Mouse (Mus musculus): ENCODE results near the gene Rpl13a. TPM values are rescaled to one million over a fixed set of nuclear protein-coding genes. Genes with fewer than 3 reads are reported as not detected.
"Not testable (repeated sequence)": the region's sequence is repeated elsewhere in the genome, so short reads cannot be mapped to it uniquely, and the experiment has no call there.

The Rpl13a gene
- 1,622 and 1,649 TPM in 2 replicates for polyA plus RNA-seq (2014; fragmentation: Nextera tagmentation; extraction: Ambion mirVana)

GRCm38 (mm10) chr7:45128624-45129246 is at the start of gene Rpl13a:
Gene Rpl13a, minus strand, starts transcription at chr7:45128761.
- peak within 1 kb of the TSS; percentile 87 for H3K4me2 ChIP-seq (replicated peaks; ENCODE audit: low read depth, low read length)
- peak; percentile 91 for ATAC-seq (ENCODE audit: insufficient number of reproducible peaks, insufficient read depth, low FRiP score, low read depth)
- H3K4me3 ChIP-seq (ENCODE audit: low read depth, low read length): peak within 1 kb of the TSS; percentile 93
- H3K4me1 ChIP-seq (ENCODE audit: control insufficient read depth, insufficient read depth, low read length): peaks cover 22% of the 10 kb centered on the region
- WGBS: under 1% methylated on average over 48 of the region's 48 CpGs
- peak within 1 kb of the TSS; percentile 99 for H3K9ac ChIP-seq (replicated peaks; ENCODE audit: low read depth, low read length)
- H3K27ac ChIP-seq (ENCODE audit: low read length): peak within 1 kb of the TSS; percentile 92
- H3K9me3 ChIP-seq (ENCODE audit: control insufficient read depth, low read depth, low read length): no peaks in the 10 kb centered on the region
- peaks cover 27% of the 10 kb centered on the region for H3K36me3 ChIP-seq (ENCODE audit: control insufficient read depth, insufficient read depth, low read length)
- H3K27me3 ChIP-seq (ENCODE audit: control insufficient read depth, insufficient read depth, low read length): no peaks in the 10 kb centered on the region

GRCm38 (mm10) chr7:45176356-45176755 is 47.8 kb upstream of the Rpl13a start:
- ATAC-seq (ENCODE audit: insufficient number of reproducible peaks, insufficient read depth, low FRiP score, low read depth): no peak
- Histone ChIP-seq H3K4me2 (replicated peaks; ENCODE audit: low read depth, low read length) (peak overlapping the region; percentile 16; the same call in 1 of the 2 replicates), H3K4me3 (ENCODE audit: low read depth, low read length) (peak overlapping the region; percentile 4; the same call in 1 of the 2 replicates), H3K36me3 (ENCODE audit: control insufficient read depth, insufficient read depth, low read length) (no peaks in the 10 kb centered on the region), H3K9ac (replicated peaks; ENCODE audit: low read depth, low read length) (no peak overlapping the region), H3K27me3 (ENCODE audit: control insufficient read depth, insufficient read depth, low read length) (peaks cover 66% of the 10 kb centered on the region), H3K9me3 (ENCODE audit: control insufficient read depth, low read depth, low read length) (no peaks in the 10 kb centered on the region), H3K4me1 (ENCODE audit: control insufficient read depth, insufficient read depth, low read length) (peaks cover 4% of the 10 kb centered on the region; the same call in 1 of the 2 replicates), H3K27ac (ENCODE audit: low read length) (no peak overlapping the region)
- 5% methylated on average over 30 of the region's 31 CpGs for WGBS

- no peak for ATAC-seq (ENCODE audit: insufficient number of reproducible peaks, insufficient read depth, low FRiP score, low read depth)
- Histone ChIP-seq H3K36me3 (ENCODE audit: control insufficient read depth, insufficient read depth, low read length) (no peaks in the 10 kb centered on the region), H3K4me1 (ENCODE audit: control insufficient read depth, insufficient read depth, low read length) (peaks cover 4% of the 10 kb centered on the region; the same call in 1 of the 2 replicates), H3K27me3 (ENCODE audit: control insufficient read depth, insufficient read depth, low read length) (peaks cover 62% of the 10 kb centered on the region), H3K4me3 (ENCODE audit: low read depth, low read length) (peak overlapping the region; percentile 4; the same call in 1 of the 2 replicates), H3K9me3 (ENCODE audit: control insufficient read depth, low read depth, low read length) (no peaks in the 10 kb centered on the region), H3K27ac (ENCODE audit: low read length) (no peak overlapping the region), H3K9ac (replicated peaks; ENCODE audit: low read depth, low read length) (no peak overlapping the region), H3K4me2 (replicated peaks; ENCODE audit: low read depth, low read length) (0 out of 2 replicates have a peak overlapping the region, but pooled peaks have one; percentile 16)
- WGBS: under 1% methylated on average over 22 of the region's 23 CpGs
Measured at GRCm38 (mm10) chr7:45175929-45176328, 47.4 kb upstream of the Rpl13a start.

- Histone ChIP-seq H3K9ac (replicated peaks; ENCODE audit: low read depth, low read length) (no peak overlapping the region), H3K9me3 (ENCODE audit: control insufficient read depth, low read depth, low read length) (peaks cover under 1% of the 10 kb centered on the region; the same call in 1 of the 2 replicates), H3K4me2 (replicated peaks; ENCODE audit: low read depth, low read length) (no peak overlapping the region), H3K4me3 (ENCODE audit: low read depth, low read length) (no peak overlapping the region), H3K4me1 (ENCODE audit: control insufficient read depth, insufficient read depth, low read length) (peaks cover 4% of the 10 kb centered on the region; the same call in 1 of the 2 replicates), H3K27ac (ENCODE audit: low read length) (no peak overlapping the region), H3K27me3 (ENCODE audit: control insufficient read depth, insufficient read depth, low read length) (peaks cover 57% of the 10 kb centered on the region), H3K36me3 (ENCODE audit: control insufficient read depth, insufficient read depth, low read length) (no peaks in the 10 kb centered on the region)
- WGBS: 5% methylated on average over 13 of the region's 13 CpGs
- no peak for ATAC-seq (ENCODE audit: insufficient number of reproducible peaks, insufficient read depth, low FRiP score, low read depth)
Measured at GRCm38 (mm10) chr7:45175398-45175797, 46.8 kb upstream of the Rpl13a start.

- peaks cover 53% of the 10 kb centered on the region for H3K27me3 ChIP-seq (ENCODE audit: control insufficient read depth, insufficient read depth, low read length)
- H3K4me2 ChIP-seq (replicated peaks; ENCODE audit: low read depth, low read length): 0 out of 2 replicates have a peak overlapping the region, but pooled peaks have one; percentile 23
- H3K4me1 ChIP-seq (ENCODE audit: control insufficient read depth, insufficient read depth, low read length): peaks cover 4% of the 10 kb centered on the region; the same call in 1 of the 2 replicates
- 4% methylated on average over 29 of the region's 29 CpGs for WGBS
- ATAC-seq (ENCODE audit: insufficient number of reproducible peaks, insufficient read depth, low FRiP score, low read depth): no peak
- H3K36me3 ChIP-seq (ENCODE audit: control insufficient read depth, insufficient read depth, low read length): no peaks in the 10 kb centered on the region
- no peak overlapping the region for H3K27ac ChIP-seq (ENCODE audit: low read length)
- H3K4me3 ChIP-seq (ENCODE audit: low read depth, low read length): no peak overlapping the region
- peaks cover 8% of the 10 kb centered on the region for H3K9me3 ChIP-seq (ENCODE audit: control insufficient read depth, low read depth, low read length)
- no peak overlapping the region for H3K9ac ChIP-seq (replicated peaks; ENCODE audit: low read depth, low read length)
Measured at GRCm38 (mm10) chr7:45174567-45175280, 46.2 kb upstream of the Rpl13a start.

- H3K36me3 ChIP-seq (ENCODE audit: control insufficient read depth, insufficient read depth, low read length); ATAC-seq (ENCODE audit: insufficient number of reproducible peaks, insufficient read depth, low FRiP score, low read depth); H3K9ac ChIP-seq (replicated peaks; ENCODE audit: low read depth, low read length); H3K4me2 ChIP-seq (replicated peaks; ENCODE audit: low read depth, low read length); H3K4me1 ChIP-seq (ENCODE audit: control insufficient read depth, insufficient read depth, low read length); H3K4me3 ChIP-seq (ENCODE audit: low read depth, low read length); H3K27ac ChIP-seq (ENCODE audit: low read length): not testable (repeated sequence)
- Histone ChIP-seq H3K9me3 (ENCODE audit: control insufficient read depth, low read depth, low read length) (peaks cover 13% of the 10 kb centered on the region), H3K27me3 (ENCODE audit: control insufficient read depth, insufficient read depth, low read length) (peaks cover 54% of the 10 kb centered on the region)
- WGBS: 68% methylated on average over 1 of the region's 1 CpGs
Measured at GRCm38 (mm10) chr7:45173772-45174171, 45.2 kb upstream of the Rpl13a start.

GRCm38 (mm10) chr7:45172974-45173373 is 44.4 kb upstream of the Rpl13a start:
- no peak overlapping the region for H3K27ac ChIP-seq (ENCODE audit: low read length)
- 58% methylated on average over 7 of the region's 7 CpGs for WGBS
- no peak for ATAC-seq (ENCODE audit: insufficient number of reproducible peaks, insufficient read depth, low FRiP score, low read depth)

GRCm38 (mm10) chr7:45169495-45169894 is 40.9 kb upstream of the Rpl13a start:
- Histone ChIP-seq H3K27ac (ENCODE audit: low read length) (no peak overlapping the region), H3K9ac (replicated peaks; ENCODE audit: low read depth, low read length) (no peak overlapping the region), H3K4me1 (ENCODE audit: control insufficient read depth, insufficient read depth, low read length) (no peaks in the 10 kb centered on the region), H3K27me3 (ENCODE audit: control insufficient read depth, insufficient read depth, low read length) (peaks cover 56% of the 10 kb centered on the region), H3K4me2 (replicated peaks; ENCODE audit: low read depth, low read length) (no peak overlapping the region), H3K36me3 (ENCODE audit: control insufficient read depth, insufficient read depth, low read length) (no peaks in the 10 kb centered on the region), H3K9me3 (ENCODE audit: control insufficient read depth, low read depth, low read length) (peaks cover 13% of the 10 kb centered on the region), H3K4me3 (ENCODE audit: low read depth, low read length) (no peak overlapping the region)
- WGBS: 91% methylated on average over 3 of the region's 3 CpGs
- ATAC-seq (ENCODE audit: insufficient number of reproducible peaks, insufficient read depth, low FRiP score, low read depth): no peak

More at GRCm38 (mm10) chr7:45172974-45173373, 44.4 kb upstream of the Rpl13a start:
- Histone ChIP-seq H3K4me2 (replicated peaks; ENCODE audit: low read depth, low read length) (no peak overlapping the region), H3K4me1 (ENCODE audit: control insufficient read depth, insufficient read depth, low read length) (peaks cover 4% of the 10 kb centered on the region; the same call in 1 of the 2 replicates), H3K9me3 (ENCODE audit: control insufficient read depth, low read depth, low read length) (peaks cover 13% of the 10 kb centered on the region), H3K9ac (replicated peaks; ENCODE audit: low read depth, low read length) (no peak overlapping the region), H3K36me3 (ENCODE audit: control insufficient read depth, insufficient read depth, low read length) (no peaks in the 10 kb centered on the region), H3K27me3 (ENCODE audit: control insufficient read depth, insufficient read depth, low read length) (peaks cover 53% of the 10 kb centered on the region), H3K4me3 (ENCODE audit: low read depth, low read length) (no peak overlapping the region)
